Mouse (Mus musculus) frontal cortex, postnatal 36 days (tissue): ENCODE measurements around the gene Ak7.

ENCODE experiments used
- DNase-seq, 2 experiments: peaks; one replicate each; pipeline ENCODE4 v3.0.0; 2022; ENCODE audit warnings: low spot score in 2 of 2

Ak7 gene

GRCm38 (mm10) chr12:105786113-105786512, 80.3 kb downstream of the Ak7 start:
- no peak for DNase-seq

- no peak for DNase-seq
Observed at GRCm38 (mm10) chr12:105787626-105788025, 81.8 kb downstream of the Ak7 start.

GRCm38 (mm10) chr12:105789885-105790284, 84.1 kb downstream of the Ak7 start:
- DNase-seq: no peak

- DNase-seq: no peak
Observed at GRCm38 (mm10) chr12:105794896-105795295, 89.1 kb downstream of the Ak7 start.

GRCm38 (mm10) chr12:105798001-105798400, 92.2 kb downstream of the Ak7 start:
- no peak for DNase-seq

GRCm38 (mm10) chr12:105805790-105806189, 100.0 kb downstream of the Ak7 start:
- no peak for DNase-seq

GRCm38 (mm10) chr12:105806205-105806604, 100.4 kb downstream of the Ak7 start:
- DNase-seq: no peak

GRCm38 (mm10) chr12:105807416-105807815, 101.6 kb downstream of the Ak7 start:
- no peak for DNase-seq

- DNase-seq: no peak
Observed at GRCm38 (mm10) chr12:105808945-105809344, 103.2 kb downstream of the Ak7 start.

- no peak for DNase-seq
Observed at GRCm38 (mm10) chr12:105810608-105811007, 104.8 kb downstream of the Ak7 start.

- DNase-seq: no peak
Observed at GRCm38 (mm10) chr12:105813957-105814356, 108.2 kb downstream of the Ak7 start.

GRCm38 (mm10) chr12:105823472-105823871, 117.7 kb downstream of the Ak7 start:
- DNase-seq: no peak

- DNase-seq: no peak
Observed at GRCm38 (mm10) chr12:105824743-105825142, 119.0 kb downstream of the Ak7 start.

- DNase-seq: no peak
Observed at GRCm38 (mm10) chr12:105825266-105825665, 119.5 kb downstream of the Ak7 start.
